Mouse (Mus musculus) kidney, adult 2 months (tissue): ENCODE measurements around the gene Dgki.

ENCODE experiments used
- CTCF ChIP-seq: fragments of 200-500 bp; conservative IDR thresholded peaks from 2 replicates; pipeline ENCODE4 v1.5.1; 2011; ENCODE audit warnings: low read depth, mild to moderate bottlenecking, control low read depth, low read length, moderate library complexity, mixed read lengths; ENCODE audit not compliant: insufficient read depth, insufficient read length
- POLR2A ChIP-seq: fragments of 200-500 bp; IDR thresholded peaks from one replicate; pipeline ENCODE4 v1.6.1; 2011; ENCODE audit warnings: low read depth, low read length, control low read depth

- TF ChIP-seq CTCF (no peak), POLR2A (no peak)
Measured at GRCm38 (mm10) chr6:37147431-37148022, 152.5 kb downstream of the Dgki start.
